8 mouse cellular contexts compared by ENCODE assay signal in genomic region chr3:90433381-90434020, GRCm38 (mm10). TPM values are rescaled to one million over a fixed set of nuclear protein-coding genes. Genes with fewer than 3 reads are reported as not detected.
DNase-seq lines count a peak whose midpoint lies in the region; ATAC-seq and TF ChIP-seq lines count a peak whose summit lies in the region.

Ints3 (minus strand) TSS chr3:90433622.

- intact Hi-C loops in heart, postnatal 10 days (cut with DNase I), result loop anchor here (1.0 to 5.0 kb wide), 2 partner anchors 13 to 34 kb away; partner anchors contain the start of gene Npr1

- TF ChIP-seq POLR2A in ES-Bruce4 (IDR thresholded peaks at IDR 0.05; ENCODE audit: insufficient read depth, low read length), result no peak

- H3K4me1 ChIP-seq in ES-Bruce4 (ENCODE audit: control insufficient read depth, insufficient read depth, low read length), result peaks cover 1% of the 10 kb centered on the region
- peaks cover 28% of the 10 kb centered on the region for H3K4me1 ChIP-seq in forebrain, embryonic 13.5 days
- H3K4me1 ChIP-seq in liver, postnatal 0 days (ENCODE audit: insufficient read depth), result peaks cover 39% of the 10 kb centered on the region
- H3K4me1 ChIP-seq in neural tube, embryonic 14.5 days (ENCODE audit: control insufficient read depth, insufficient read depth, low read length), result peaks cover 17% of the 10 kb centered on the region

- peak within 1 kb of the TSS; percentile 94 for H3K9ac ChIP-seq in ES-Bruce4 (ENCODE audit: low read depth, poor library complexity, severe bottlenecking)
- H3K9ac ChIP-seq in forebrain, embryonic 13.5 days, result peak within 1 kb of the TSS; percentile 93
- H3K9ac ChIP-seq in liver, postnatal 0 days (replicated peaks), result peak within 1 kb of the TSS; percentile 93
- peak within 1 kb of the TSS; percentile 80 for H3K9ac ChIP-seq in neural tube, embryonic 14.5 days (replicated peaks; ENCODE audit: low read depth, low read length)

- no peak for TF ChIP-seq CTCF in ES-Bruce4 (IDR thresholded peaks at IDR 0.05; ENCODE audit: low read depth, low read length)
- no peak for TF ChIP-seq CTCF in liver, postnatal 0 days (IDR thresholded peaks at IDR 0.05; ENCODE audit: low read depth)

- H3K27me3 ChIP-seq in ES-Bruce4 (ENCODE audit: control insufficient read depth, insufficient read depth, low read length, poor library complexity, severe bottlenecking), result no peaks in the 10 kb centered on the region
- no peaks in the 10 kb centered on the region for H3K27me3 ChIP-seq in forebrain, embryonic 13.5 days
- no peaks in the 10 kb centered on the region for H3K27me3 ChIP-seq in liver, postnatal 0 days (ENCODE audit: insufficient read depth, low read length)
- no peaks in the 10 kb centered on the region for H3K27me3 ChIP-seq in neural tube, embryonic 14.5 days (ENCODE audit: control insufficient read depth, insufficient read depth, low read length)

- 1% methylated on average over 52 of the region's 52 CpGs for WGBS in forebrain, embryonic 13.5 days
- WGBS in large intestine, adult 2 months, result under 1% methylated on average over 52 of the region's 52 CpGs
- under 1% methylated on average over 52 of the region's 52 CpGs for WGBS in liver, postnatal 0 days (ENCODE audit: insufficient replicate concordance)
- under 1% methylated on average over 52 of the region's 52 CpGs for WGBS in neural tube, embryonic 14.5 days

- peak within 1 kb of the TSS; percentile 90 for H3K27ac ChIP-seq in ES-Bruce4 (ENCODE audit: insufficient read depth, low read length)
- H3K27ac ChIP-seq in forebrain, embryonic 13.5 days, result peak within 1 kb of the TSS; percentile 94
- peak within 1 kb of the TSS; percentile 99 for H3K27ac ChIP-seq in liver, postnatal 0 days (ENCODE audit: low read depth)
- H3K27ac ChIP-seq in neural tube, embryonic 14.5 days (ENCODE audit: low read depth, low read length), result peak within 1 kb of the TSS; percentile 87

- 0 out of 2 replicates have a peak, but pooled peaks have one; percentile 47 for TF ChIP-seq EP300 in ES-Bruce4 (IDR thresholded peaks at IDR 0.05; ENCODE audit: insufficient read depth, low read depth, low read length)
- 0 out of 2 replicates have a peak, but pooled peaks have one; percentile 35 for TF ChIP-seq EP300 in liver, postnatal 0 days (IDR thresholded peaks at IDR 0.05; ENCODE audit: low read depth)

- DNase-seq in heart, postnatal 10 days, result peak; percentile 100
- peak; percentile 99 for DNase-seq in large intestine, adult 2 months (ENCODE audit: low read depth, low spot score)
- peak; percentile 98 for DNase-seq in liver, postnatal 0 days
- DNase-seq in testis, postnatal 10 days (ENCODE audit: low spot score), result peak; percentile 98

- peaks cover 2% of the 10 kb centered on the region; the same call in 1 of the 2 replicates for H3K36me3 ChIP-seq in ES-Bruce4 (ENCODE audit: control insufficient read depth, insufficient read depth, low read length, poor library complexity, severe bottlenecking)
- H3K36me3 ChIP-seq in forebrain, embryonic 13.5 days (ENCODE audit: poor library complexity, severe bottlenecking), result 0 out of 2 replicates have a peak, but pooled peaks cover 4% of the 10 kb centered on the region
- H3K36me3 ChIP-seq in liver, postnatal 0 days (replicated peaks; ENCODE audit: insufficient read depth, low read length), result no peaks in the 10 kb centered on the region; the same call in 1 of the 2 replicates
- H3K36me3 ChIP-seq in neural tube, embryonic 14.5 days (ENCODE audit: control insufficient read depth, insufficient read depth, low read length), result no peaks in the 10 kb centered on the region

- peak within 1 kb of the TSS; percentile 98 for H3K4me2 ChIP-seq in forebrain, embryonic 13.5 days
- peak within 1 kb of the TSS; percentile 100 for H3K4me2 ChIP-seq in liver, postnatal 0 days (ENCODE audit: low read depth, low read length)
- peak within 1 kb of the TSS; percentile 93 for H3K4me2 ChIP-seq in neural tube, embryonic 14.5 days (ENCODE audit: low read depth, low read length)

- ATAC-seq in cerebellum, adult (ENCODE audit: insufficient number of reproducible peaks, low FRiP score, low TSS enrichment), result peak; percentile 100
- ATAC-seq in forebrain, embryonic 13.5 days, result peak; percentile 100
- ATAC-seq in liver, postnatal 0 days, result peak; percentile 99
- peak; percentile 99 for ATAC-seq in neural tube, embryonic 14.5 days (ENCODE audit: low read depth)

- H3K4me3 ChIP-seq in ES-Bruce4 (ENCODE audit: low read depth, low read length), result peak within 1 kb of the TSS; percentile 88
- H3K4me3 ChIP-seq in forebrain, embryonic 13.5 days, result peak within 1 kb of the TSS; percentile 65
- peak within 1 kb of the TSS; percentile 86 for H3K4me3 ChIP-seq in liver, postnatal 0 days (ENCODE audit: low read depth, low read length)
- peak within 1 kb of the TSS; percentile 66 for H3K4me3 ChIP-seq in neural tube, embryonic 14.5 days (ENCODE audit: low read depth, low read length)

- H3K9me3 ChIP-seq in ES-Bruce4 (replicated peaks; ENCODE audit: control insufficient read depth, insufficient read depth, low read length, poor library complexity, severe bottlenecking), result no peaks in the 10 kb centered on the region
- no peaks in the 10 kb centered on the region for H3K9me3 ChIP-seq in forebrain, embryonic 13.5 days (replicated peaks)
- no peaks in the 10 kb centered on the region for H3K9me3 ChIP-seq in liver, postnatal 0 days (ENCODE audit: low read length)
- H3K9me3 ChIP-seq in neural tube, embryonic 14.5 days (ENCODE audit: control insufficient read depth, low read length), result no peaks in the 10 kb centered on the region

RNA-seq across cellular contexts. Expression of gene Ints3, which starts in this region (rescaled TPM):
- 68.6 and 71.0 TPM in 2 replicates for polyA plus RNA-seq in ES-Bruce4 (2011; ENCODE audit: insufficient read depth, insufficient read length, low read depth, missing spikeins)
- 27.8 and 29.3 TPM in 2 replicates for polyA plus RNA-seq in forebrain, embryonic 13.5 days (2015; fragmentation: Nextera tagmentation; extraction: Ambion mirVana)
- 10 to 100 TPM; 24.4 to 28.3 TPM for total RNA-seq in heart, postnatal 10 days (2021)
- 28.7 and 32.2 TPM in 2 replicates for polyA plus RNA-seq in large intestine, adult 2 months (2012; rRNA removed)
- 4.0 and 4.6 TPM in 2 replicates for polyA plus RNA-seq in liver, postnatal 0 days (2015; fragmentation: Nextera tagmentation; extraction: Ambion mirVana)
- 30.1 and 35.2 TPM in 2 replicates for polyA plus RNA-seq in neural tube, embryonic 14.5 days (2014; fragmentation: Nextera tagmentation; extraction: Ambion mirVana)

Comparison
In these comparisons a context has a peak if more than half of its experiments do, and no peak if none do; other contexts are left out.
1. Peak in every context shown above with its lines: DNase-seq, ATAC-seq, H3K4me3 ChIP-seq and H3K27ac ChIP-seq.